Mouse (Mus musculus) embryonic facial prominence, embryonic 15.5 days (tissue): ENCODE data around the gene Bloc1s5. TPM values are rescaled to one million over a fixed set of nuclear protein-coding genes. Genes with fewer than 3 reads are reported as not detected.

Source experiments
- ATAC-seq: fragments of 200-750 bp; cut with Nextera tagmentation; 2 replicates; pipeline ENCODE4 v1.8.0; 2017; ENCODE audit warnings: low read depth, moderate TSS enrichment; ENCODE audit not compliant: insufficient number of reproducible peaks, low FRiP score, low TSS enrichment
- H3K27ac ChIP-seq: fragments of 300-500 bp; sonication (generic); replicated peaks from 2 replicates; pipeline ENCODE4 v1.5.1; 2015; ENCODE audit warnings: mild to moderate bottlenecking, inconsistent platforms
- H3K27me3 ChIP-seq: fragments of 300-500 bp; sonication (generic); 2 replicates; pipeline ENCODE4 v1.6.1; 2015; ENCODE audit warnings: inconsistent platforms
- H3K36me3 ChIP-seq: fragments of 300-500 bp; sonication (generic); 2 replicates; pipeline ENCODE4 v1.6.1; 2015; ENCODE audit warnings: mild to moderate bottlenecking, inconsistent platforms
- H3K4me1 ChIP-seq: fragments of 300-500 bp; sonication (generic); 2 replicates; pipeline ENCODE4 v1.6.1; 2015; ENCODE audit warnings: inconsistent platforms
- H3K4me2 ChIP-seq: fragments of 300-500 bp; sonication (generic); replicated peaks from 2 replicates; pipeline ENCODE4 v1.6.1; 2015; ENCODE audit warnings: mild to moderate bottlenecking, inconsistent platforms
- H3K4me3 ChIP-seq: fragments of 300-500 bp; sonication (generic); replicated peaks from 2 replicates; pipeline ENCODE4 v1.5.1; 2015; ENCODE audit warnings: mild to moderate bottlenecking, inconsistent platforms
- H3K9ac ChIP-seq: fragments of 300-500 bp; sonication (generic); 2 replicates; pipeline ENCODE4 v1.6.1; 2015; ENCODE audit warnings: inconsistent platforms
- H3K9me3 ChIP-seq: fragments of 300-500 bp; sonication (generic); replicated peaks from 2 replicates; pipeline ENCODE4 v1.6.1; 2016; ENCODE audit warnings: inconsistent platforms
- WGBS: fragments of 180-500 bp; shearing (Covaris S2); methylation state at CpG from one replicate; pipeline ENCODE4 v1.1.7; 2015; 5-methylcytosine and 5-hydroxymethylcytosine counted together
- polyA plus RNA-seq: library from polyadenylated mRNA; unstranded; fragments of >200 nt; fragmentation: Nextera tagmentation; extraction: Ambion mirVana; gene quantifications from 2 replicates; pipeline ENCODE4 v1.2.1, GENCODE M21; 2015

Gene Bloc1s5
- polyA plus RNA-seq, 1 experiment from 2014 or later: 17.2 TPM

GRCm38 (mm10) chr13:38597076-38597475, 37.8 kb downstream of the Bloc1s5 start:
- no peaks in the 10 kb centered on the region for H3K36me3 ChIP-seq
- H3K4me3 ChIP-seq: no peak overlapping the region
- ATAC-seq: no peak
- no peak overlapping the region for H3K27ac ChIP-seq
- H3K4me1 ChIP-seq: no peaks in the 10 kb centered on the region
- no peak overlapping the region for H3K4me2 ChIP-seq
- H3K27me3 ChIP-seq: no peaks in the 10 kb centered on the region
- whole genome bisulfite sequencing: 66% methylated on average over 3 of the region's 3 CpGs
- H3K9ac ChIP-seq: no peak overlapping the region
- no peaks in the 10 kb centered on the region for H3K9me3 ChIP-seq

- 52% methylated on average over 4 of the region's 4 CpGs for WGBS
- Histone ChIP-seq H3K9me3 (no peaks in the 10 kb centered on the region), H3K36me3 (no peaks in the 10 kb centered on the region), H3K4me2 (no peak overlapping the region), H3K4me3 (no peak overlapping the region), H3K27me3 (no peaks in the 10 kb centered on the region), H3K27ac (no peak overlapping the region), H3K9ac (no peak overlapping the region), H3K4me1 (no peaks in the 10 kb centered on the region)
- ATAC-seq: no peak
These were observed 38.4 kb downstream of the Bloc1s5 start for GRCm38 (mm10) chr13:38596461-38596860.

- no peaks in the 10 kb centered on the region for H3K4me1 ChIP-seq
- H3K4me3 ChIP-seq: no peak overlapping the region
- ATAC-seq: no peak
- no peaks in the 10 kb centered on the region for H3K9me3 ChIP-seq
- H3K9ac ChIP-seq: no peak overlapping the region
- WGBS: 33% methylated on average over 6 of the region's 6 CpGs
- H3K36me3 ChIP-seq: no peaks in the 10 kb centered on the region
- H3K27me3 ChIP-seq: no peaks in the 10 kb centered on the region
- H3K4me2 ChIP-seq: no peak overlapping the region
- H3K27ac ChIP-seq: no peak overlapping the region
These were observed 41.8 kb downstream of the Bloc1s5 start for GRCm38 (mm10) chr13:38593114-38593513.

- no peak overlapping the region for H3K9ac ChIP-seq
- no peak overlapping the region for H3K4me3 ChIP-seq
- WGBS: 86% methylated on average over 5 of the region's 5 CpGs
- H3K4me1 ChIP-seq: peaks cover 1% of the 10 kb centered on the region; the same call in 1 of the 2 replicates
- no peak overlapping the region for H3K4me2 ChIP-seq
- H3K27ac ChIP-seq: no peak overlapping the region
- ATAC-seq: no peak
- no peaks in the 10 kb centered on the region for H3K9me3 ChIP-seq
- no peaks in the 10 kb centered on the region for H3K27me3 ChIP-seq
- no peaks in the 10 kb centered on the region for H3K36me3 ChIP-seq
These were observed 47.6 kb downstream of the Bloc1s5 start for GRCm38 (mm10) chr13:38587350-38587749.

- Histone ChIP-seq H3K9ac (no peak overlapping the region), H3K4me1 (peaks cover 4% of the 10 kb centered on the region; the same call in 1 of the 2 replicates), H3K27ac (no peak overlapping the region), H3K9me3 (no peaks in the 10 kb centered on the region), H3K36me3 (no peaks in the 10 kb centered on the region), H3K4me3 (no peak overlapping the region), H3K27me3 (no peaks in the 10 kb centered on the region), H3K4me2 (no peak overlapping the region)
- no peak for ATAC-seq
- WGBS: 89% methylated on average over 4 of the region's 4 CpGs
These were observed 48.5 kb downstream of the Bloc1s5 start for GRCm38 (mm10) chr13:38586451-38586850.

- no peaks in the 10 kb centered on the region for H3K36me3 ChIP-seq
- WGBS: 37% methylated on average over 3 of the region's 3 CpGs
These were observed 52.1 kb downstream of the Bloc1s5 start for GRCm38 (mm10) chr13:38582768-38583167.

GRCm38 (mm10) chr13:38580601-38581457, 54.1 kb downstream of the Bloc1s5 start:
- no peak overlapping the region for H3K9ac ChIP-seq
- no peaks in the 10 kb centered on the region for H3K9me3 ChIP-seq
- H3K36me3 ChIP-seq: no peaks in the 10 kb centered on the region
- ATAC-seq: no peak
- H3K4me3 ChIP-seq: no peak overlapping the region
- peaks cover 4% of the 10 kb centered on the region; the same call in 1 of the 2 replicates for H3K4me1 ChIP-seq
- 57% methylated on average over 11 of the region's 11 CpGs for WGBS
- no peak overlapping the region for H3K27ac ChIP-seq
- no peak overlapping the region for H3K4me2 ChIP-seq
- H3K27me3 ChIP-seq: no peaks in the 10 kb centered on the region

More at GRCm38 (mm10) chr13:38582768-38583167, 52.1 kb downstream of the Bloc1s5 start:
- Histone ChIP-seq H3K9ac (no peak overlapping the region), H3K4me3 (no peak overlapping the region), H3K4me2 (no peak overlapping the region), H3K4me1 (peaks cover 4% of the 10 kb centered on the region; the same call in 1 of the 2 replicates), H3K27me3 (no peaks in the 10 kb centered on the region), H3K9me3 (no peaks in the 10 kb centered on the region), H3K27ac (no peak overlapping the region)
- ATAC-seq: no peak

GRCm38 (mm10) chr13:38579971-38580600, 54.8 kb downstream of the Bloc1s5 start:
- H3K36me3 ChIP-seq: no peaks in the 10 kb centered on the region
- no peaks in the 10 kb centered on the region for H3K27me3 ChIP-seq
- H3K27ac ChIP-seq: no peak overlapping the region
- H3K4me2 ChIP-seq: no peak overlapping the region
- WGBS: 76% methylated on average over 25 of the region's 25 CpGs
- no peak overlapping the region for H3K4me3 ChIP-seq
- H3K9ac ChIP-seq: no peak overlapping the region
- peaks cover 4% of the 10 kb centered on the region; the same call in 1 of the 2 replicates for H3K4me1 ChIP-seq
- no peaks in the 10 kb centered on the region for H3K9me3 ChIP-seq
- no peak for ATAC-seq

GRCm38 (mm10) chr13:38574668-38575067, 60.2 kb downstream of the Bloc1s5 start:
- no peak overlapping the region for H3K27ac ChIP-seq
- H3K4me3 ChIP-seq: no peak overlapping the region
- 67% methylated on average over 3 of the region's 3 CpGs for WGBS
- H3K4me2 ChIP-seq: no peak overlapping the region
- no peak for ATAC-seq
- H3K9me3 ChIP-seq: no peaks in the 10 kb centered on the region
- no peaks in the 10 kb centered on the region for H3K4me1 ChIP-seq
- no peak overlapping the region for H3K9ac ChIP-seq
- H3K27me3 ChIP-seq: no peaks in the 10 kb centered on the region
- no peaks in the 10 kb centered on the region for H3K36me3 ChIP-seq

GRCm38 (mm10) chr13:38573281-38573680, 61.6 kb downstream of the Bloc1s5 start:
- Histone ChIP-seq H3K27ac (no peak overlapping the region), H3K9ac (no peak overlapping the region), H3K9me3 (no peaks in the 10 kb centered on the region), H3K4me1 (no peaks in the 10 kb centered on the region), H3K4me3 (no peak overlapping the region), H3K36me3 (no peaks in the 10 kb centered on the region), H3K4me2 (no peak overlapping the region), H3K27me3 (no peaks in the 10 kb centered on the region)
- WGBS: 97% methylated on average over 1 of the region's 1 CpGs
- ATAC-seq: no peak

- Histone ChIP-seq H3K27ac (no peak overlapping the region), H3K4me2 (no peak overlapping the region), H3K9me3 (no peaks in the 10 kb centered on the region), H3K4me3 (no peak overlapping the region), H3K27me3 (no peaks in the 10 kb centered on the region), H3K36me3 (no peaks in the 10 kb centered on the region), H3K4me1 (no peaks in the 10 kb centered on the region), H3K9ac (no peak overlapping the region)
- WGBS: 65% methylated on average over 4 of the region's 4 CpGs
- ATAC-seq: no peak
These were observed 69.7 kb downstream of the Bloc1s5 start for GRCm38 (mm10) chr13:38565245-38565644.
